Mouse (Mus musculus) CH12.LX (cell line): ENCODE measurements around the gene Os9. TPM values are rescaled to one million over a fixed set of nuclear protein-coding genes. Genes with fewer than 3 reads are reported as not detected.

Experiments used
- DNase-seq: peaks from one replicate; pipeline ENCODE4 v3.0.0-alpha.2; 2013; ENCODE audit errors: extremely low read depth
- H3K27ac ChIP-seq: 2 replicates; pipeline ENCODE4 v1.5.1; 2012; ENCODE audit warnings: low read depth, mild to moderate bottlenecking, control low read depth, moderate library complexity; ENCODE audit not compliant: insufficient read depth
- H3K27me3 ChIP-seq: replicated peaks from 2 replicates; pipeline ENCODE3; 2012; ENCODE audit warnings: inconsistent platforms
- H3K36me3 ChIP-seq, 2 experiments: replicated peaks in 1 of 2; 2 replicates each; pipeline versions ENCODE3 to v1.6.1; 2012; ENCODE audit warnings: inconsistent platforms in 1 of 2, low read length in 1 of 2, mild to moderate bottlenecking in 1 of 2, mixed read lengths in 1 of 2, moderate library complexity in 1 of 2; ENCODE audit not compliant: control insufficient read depth in 1 of 2, insufficient read depth in 1 of 2
- H3K4me1 ChIP-seq, 2 experiments: 2 replicates each; pipeline ENCODE4 v1.6.1; 2012; ENCODE audit warnings: inconsistent platforms in 1 of 2, moderate library complexity in 1 of 2; ENCODE audit not compliant: insufficient read depth in 2 of 2, control insufficient read depth in 1 of 2
- H3K4me2 ChIP-seq: 2 replicates; pipeline ENCODE4 v1.6.1; 2012; ENCODE audit warnings: low read depth, mild to moderate bottlenecking, control low read depth; ENCODE audit not compliant: poor library complexity, insufficient read depth, severe bottlenecking
- H3K4me3 ChIP-seq, 3 experiments: fragments of 150-350 bp in 1 of 3; sonication (generic) in 1 of 3; replicated peaks in 1 of 3; 2 replicates each; pipeline versions ENCODE3 to v1.5.1; 2011 to 2012; ENCODE audit warnings: low read depth in 2 of 3, low read length in 2 of 3, mild to moderate bottlenecking in 2 of 3, moderate library complexity in 2 of 3, control low read depth in 1 of 3, improper control_type of control experiment in 1 of 3, inconsistent platforms in 1 of 3, mixed read lengths in 1 of 3; ENCODE audit not compliant: poor library complexity in 1 of 3
- H3K79me2 ChIP-seq: replicated peaks from 2 replicates; pipeline ENCODE4 v1.6.1; 2012; ENCODE audit warnings: mild to moderate bottlenecking, moderate library complexity; ENCODE audit not compliant: control insufficient read depth, poor library complexity, insufficient read depth, severe bottlenecking; ENCODE audit errors: extremely low read depth
- H3K9ac ChIP-seq: 2 replicates; pipeline ENCODE4 v1.6.1; 2012; ENCODE audit warnings: low read depth, mild to moderate bottlenecking, control low read depth, moderate library complexity; ENCODE audit not compliant: insufficient read depth
- H3K9me3 ChIP-seq: replicated peaks from 2 replicates; pipeline ENCODE3; 2012; ENCODE audit warnings: low read length, inconsistent platforms, mixed read lengths
- BHLHE40 ChIP-seq: IDR thresholded peaks from 2 replicates; pipeline ENCODE4 v1.6.1; 2011; ENCODE audit warnings: mild to moderate bottlenecking, low read depth, low read length, improper control_type of control experiment
- CHD1 ChIP-seq: IDR thresholded peaks from 2 replicates; pipeline ENCODE4 v1.6.1; 2012; ENCODE audit warnings: low read depth, low read length, improper control_type of control experiment, inconsistent platforms
- CHD2 ChIP-seq: IDR thresholded peaks from 2 replicates; pipeline ENCODE4 v1.6.1; 2011; ENCODE audit warnings: low read length, improper control_type of control experiment
- GABPA ChIP-seq: IDR thresholded peaks from 2 replicates; pipeline ENCODE4 v1.6.1; 2012; ENCODE audit warnings: low read depth, low read length, improper control_type of control experiment, inconsistent platforms; ENCODE audit not compliant: insufficient replicate concordance
- KAT2A ChIP-seq: IDR thresholded peaks from 2 replicates; pipeline ENCODE4 v1.6.1; 2012; ENCODE audit warnings: low read length, improper control_type of control experiment, inconsistent platforms; ENCODE audit not compliant: insufficient replicate concordance
- MAFK ChIP-seq: IDR thresholded peaks from 2 replicates; pipeline ENCODE4 v1.6.1; 2011; ENCODE audit warnings: low read length, improper control_type of control experiment; ENCODE audit not compliant: insufficient replicate concordance
- MYC ChIP-seq: IDR thresholded peaks from 2 replicates; pipeline ENCODE4 v1.6.1; 2011; ENCODE audit warnings: low read depth, mild to moderate bottlenecking, improper control_type of control experiment, low read length
- NELFE ChIP-seq: IDR thresholded peaks from 2 replicates; pipeline ENCODE4 v1.6.1; 2011; ENCODE audit warnings: low read depth, low read length, improper control_type of control experiment
- NRF1 ChIP-seq: IDR thresholded peaks from 2 replicates; pipeline ENCODE4 v1.6.1; 2014; ENCODE audit warnings: low read depth, mild to moderate bottlenecking, inconsistent platforms, low read length, improper control_type of control experiment, moderate library complexity
- PAX5 ChIP-seq: IDR thresholded peaks from 2 replicates; pipeline ENCODE4 v1.6.1; 2012; ENCODE audit warnings: low read length, inconsistent platforms, mixed read lengths
- RCOR1 ChIP-seq: conservative IDR thresholded peaks from 2 replicates; pipeline ENCODE4 v1.6.1; 2012; ENCODE audit warnings: low read depth, mild to moderate bottlenecking, inconsistent platforms, low read length, improper control_type of control experiment
- USF1 ChIP-seq: IDR thresholded peaks from 2 replicates; pipeline ENCODE4 v1.6.1; 2014; ENCODE audit warnings: low read depth, mild to moderate bottlenecking, inconsistent platforms, low read length, improper control_type of control experiment
- ZC3H11A ChIP-seq: IDR thresholded peaks from 2 replicates; pipeline ENCODE4 v1.6.1; 2012; ENCODE audit warnings: low read depth, mild to moderate bottlenecking, inconsistent platforms, low read length, improper control_type of control experiment
- ZKSCAN1 ChIP-seq: IDR thresholded peaks from 2 replicates; pipeline ENCODE4 v1.6.1; 2012; ENCODE audit warnings: low read depth, inconsistent platforms, low read length, improper control_type of control experiment, borderline replicate concordance
- dilution Hi-C: fragments of 300-500 bp; cut with MboI; formaldehyde crosslinking; loops from 2 replicates; pipeline ENCODE4 v1.14.3; 2020; ENCODE audit warnings: low sequenced_read_pairs; ENCODE audit not compliant: extremely low pct_unique_long_range_greater_than_20kb, extremely low pct_ligation_motif_present
- in situ Hi-C: fragments of 300-500 bp; cut with MboI; formaldehyde crosslinking; loops from 3 replicates; pipeline ENCODE4 v1.14.3; 2019; ENCODE audit warnings: low sequenced_read_pairs, low pct_ligation_motif_present, low pct_unique_long_range_greater_than_20kb, mixed read lengths
- polyA plus RNA-seq: library from polyadenylated mRNA; unstranded; fragments of >175 nt; gene quantifications from 2 replicates; pipeline ENCODE4 v1.2.1, GENCODE M21; 2012; ENCODE audit warnings: low read depth; ENCODE audit not compliant: insufficient read length
- total RNA-seq, 2 experiments: library from RNA; depleted of rRNA; stranded (reverse); fragments of 300-350 nt in 1 of 2; fragments of >200 nt in 1 of 2; gene quantifications; 2 replicates each; pipeline ENCODE4 v1.2.3; 2012 to 2014

Gene Os9
- total and polyA plus RNA-seq, 3 experiments = 42.8 to 82.7 (median 61.9) TPM

DNA sequence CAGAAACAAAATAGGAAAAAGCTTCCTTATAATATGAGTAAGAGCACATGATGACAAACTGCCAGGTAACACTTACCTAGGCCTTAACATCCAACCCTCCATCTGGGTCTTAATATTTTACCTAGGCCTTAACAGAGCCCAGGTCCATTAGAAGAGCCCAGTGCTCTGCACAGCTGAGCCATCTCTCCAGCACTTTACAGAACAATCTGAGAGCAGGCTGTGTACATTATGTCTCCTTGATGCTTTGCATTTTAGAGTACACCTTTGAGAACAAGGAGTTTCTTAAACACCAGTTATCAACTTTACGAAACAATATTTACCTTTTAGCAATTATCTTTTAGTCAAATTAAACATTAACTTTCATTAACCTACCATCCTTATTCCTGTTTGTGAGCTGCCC, 35.2 kb upstream of the Os9 start:
- no peaks in the 10 kb centered on the region for H3K27me3 ChIP-seq
- H3K36me3 ChIP-seq = no peaks in the 10 kb centered on the region
- H3K79me2 ChIP-seq = no peaks in the 10 kb centered on the region
- no peaks in the 10 kb centered on the region for H3K4me1 ChIP-seq
- H3K4me2 ChIP-seq = no peak overlapping the region
- TF ChIP-seq MYC (no peak), CHD2 (no peak), RCOR1 (no peak), USF1 (no peak), BHLHE40 (no peak), ZC3H11A (no peak), PAX5 (no peak), NRF1 (no peak)
- no peak overlapping the region for H3K27ac ChIP-seq
- in situ Hi-C loops = no loop called here
- dilution Hi-C loops = no loop called here
- H3K9ac ChIP-seq = no peak overlapping the region
- no peak overlapping the region for H3K4me3 ChIP-seq
- peaks cover 3% of the 10 kb centered on the region for H3K9me3 ChIP-seq
- DNase-seq = no peak

DNA sequence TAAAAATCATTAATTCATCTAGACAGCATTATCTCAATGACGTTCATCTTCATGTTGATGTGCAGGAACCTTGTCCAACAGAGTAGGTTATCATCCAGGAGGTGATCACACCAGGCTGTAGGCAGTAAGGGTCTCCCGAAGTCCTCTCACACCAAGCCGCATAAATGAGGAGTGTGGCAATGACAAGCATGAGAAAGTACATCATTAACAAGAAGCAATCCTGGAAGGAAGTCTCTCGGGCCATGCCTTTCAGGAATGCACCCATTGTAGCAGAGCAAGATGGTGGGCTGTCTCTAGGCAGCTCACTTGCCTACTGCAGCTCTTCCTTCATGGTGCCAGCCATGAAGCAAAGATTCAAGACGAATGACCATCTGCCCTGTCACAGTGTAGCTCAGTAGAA, 33.7 kb upstream of the Os9 start:
- no peak for DNase-seq

DNA sequence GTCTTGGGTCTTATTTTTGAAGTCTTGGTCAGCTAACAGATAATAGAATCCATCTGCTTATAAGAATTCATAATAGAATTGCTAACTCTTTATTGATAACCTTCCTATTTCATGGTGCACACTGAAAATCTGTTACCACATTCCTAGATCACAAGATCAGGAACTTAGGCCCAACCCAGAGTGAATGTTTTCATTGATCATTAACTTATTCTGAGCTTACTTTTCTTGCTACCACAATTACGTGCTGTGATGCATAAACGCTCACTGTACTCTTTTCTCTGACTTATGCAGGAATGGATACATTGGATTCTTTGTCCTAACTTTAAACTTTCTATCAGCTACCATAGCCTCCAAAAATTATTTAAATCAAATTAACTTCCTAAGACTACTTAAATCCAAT, 33.3 kb upstream of the Os9 start:
- dilution Hi-C loops = no loop called here
- Histone ChIP-seq H3K36me3 (no peaks in the 10 kb centered on the region), H3K9me3 (peaks cover 3% of the 10 kb centered on the region), H3K4me3 (no peak overlapping the region), H3K79me2 (no peaks in the 10 kb centered on the region), H3K27ac (no peak overlapping the region), H3K4me1 (0 out of 4 replicates have a peak, but pooled peaks cover 0 to 2% of the 10 kb centered on the region in 2 experiments), H3K4me2 (no peak overlapping the region), H3K27me3 (no peaks in the 10 kb centered on the region), H3K9ac (no peak overlapping the region)
- no peak for DNase-seq
- in situ Hi-C loops = no loop called here
- no peak for TF ChIP-seq KAT2A
- TF ChIP-seq USF1 = no peak
- TF ChIP-seq ZKSCAN1 = no peak
- no peak for TF ChIP-seq CHD1
- TF ChIP-seq MAFK = no peak

More for the DNA sequence above, 33.7 kb upstream of the Os9 start:
- Histone ChIP-seq H3K9me3 (peaks cover 3% of the 10 kb centered on the region), H3K79me2 (no peaks in the 10 kb centered on the region), H3K4me1 (0 out of 4 replicates have a peak, but pooled peaks cover 0 to 2% of the 10 kb centered on the region in 2 experiments), H3K36me3 (no peaks in the 10 kb centered on the region), H3K4me3 (no peak overlapping the region), H3K4me2 (no peak overlapping the region), H3K27me3 (no peaks in the 10 kb centered on the region), H3K9ac (no peak overlapping the region), H3K27ac (no peak overlapping the region)
- dilution Hi-C loops = no loop called here
- in situ Hi-C loops = no loop called here
- TF ChIP-seq GABPA = no peak
- TF ChIP-seq NELFE = no peak
